In the genomic region with DNA sequence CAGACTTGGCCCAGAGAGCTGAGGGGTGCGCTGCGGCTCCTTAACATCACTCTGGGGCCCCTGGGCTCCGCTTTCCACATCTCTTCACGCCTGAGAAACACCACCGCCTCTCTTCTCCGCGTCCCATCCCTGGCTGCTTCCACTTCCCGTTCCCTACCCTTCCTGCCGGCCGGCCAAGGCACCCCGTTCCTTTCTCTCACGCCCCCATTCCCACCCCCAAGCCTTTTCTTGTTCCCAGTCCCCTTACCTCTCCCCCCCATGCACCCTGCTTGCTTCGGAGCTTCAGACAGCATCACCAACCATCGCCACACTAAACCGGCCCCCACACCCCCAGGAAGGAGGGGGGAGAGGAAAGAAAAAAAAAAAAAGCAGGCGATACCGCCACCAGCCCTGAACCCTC, we compare ENCODE assay signal across 8 mouse cellular contexts. TPM values are rescaled to one million over a fixed set of nuclear protein-coding genes. Genes with fewer than 3 reads are reported as not detected.
DNase-seq lines count a peak whose midpoint lies in the region; ATAC-seq and TF ChIP-seq lines count a peak whose summit lies in the region.

No protein-coding gene starts in this region.

- no peak for DNase-seq in frontal cortex, postnatal 14 days (ENCODE audit: low spot score in 2 of 2)
- DNase-seq in forebrain, embryonic 14.5 days (ENCODE audit: low spot score): peak; percentile 31
- DNase-seq in adipocyte (ENCODE audit: low spot score): no peak
- no peak for DNase-seq in lung, postnatal 25 days (ENCODE audit: low spot score)

- H3K4me1 ChIP-seq in E14TG2a.4 (replicated peaks; ENCODE audit: low read depth, low read length): peaks cover 33% of the 10 kb centered on the region
- H3K4me1 ChIP-seq in forebrain, embryonic 14.5 days (ENCODE audit: control insufficient read depth, insufficient read depth, low read length): peaks cover 22% of the 10 kb centered on the region
- peaks cover 40% of the 10 kb centered on the region for H3K4me1 ChIP-seq in liver, embryonic 12.5 days
- peaks cover 16% of the 10 kb centered on the region for H3K4me1 ChIP-seq in stomach, embryonic 16.5 days (ENCODE audit: control insufficient read depth, insufficient read depth, low read length)

- H3K9ac ChIP-seq in forebrain, embryonic 14.5 days (ENCODE audit: low read length): peak overlapping the region; percentile 83
- no peak overlapping the region for H3K9ac ChIP-seq in liver, embryonic 12.5 days
- H3K9ac ChIP-seq in stomach, embryonic 16.5 days (ENCODE audit: low read length): no peak overlapping the region; the same call in 1 of the 2 replicates

- WGBS in forebrain, embryonic 14.5 days: 1% methylated on average over 12 of the region's 17 CpGs
- 4% methylated on average over 17 of the region's 17 CpGs for WGBS in liver, embryonic 12.5 days (ENCODE audit: insufficient replicate concordance)
- WGBS in stomach, embryonic 16.5 days: 5% methylated on average over 17 of the region's 17 CpGs

- TF ChIP-seq CTCF in E14TG2a.4 (conservative IDR thresholded peaks at IDR 0.05; ENCODE audit: low read length): no peak

- H3K27ac ChIP-seq in forebrain, embryonic 14.5 days (ENCODE audit: low read depth, low read length): peak overlapping the region; percentile 97
- no peak overlapping the region for H3K27ac ChIP-seq in liver, embryonic 12.5 days
- H3K27ac ChIP-seq in stomach, embryonic 16.5 days (ENCODE audit: low read length): no peak overlapping the region

- no peaks in the 10 kb centered on the region for H3K9me3 ChIP-seq in E14TG2a.4 (ENCODE audit: low read length)
- H3K9me3 ChIP-seq in forebrain, embryonic 14.5 days (replicated peaks; ENCODE audit: control insufficient read depth, low read length): no peaks in the 10 kb centered on the region
- H3K9me3 ChIP-seq in liver, embryonic 12.5 days (replicated peaks): no peaks in the 10 kb centered on the region
- H3K9me3 ChIP-seq in stomach, embryonic 16.5 days (replicated peaks; ENCODE audit: control insufficient read depth, low read length): no peaks in the 10 kb centered on the region

- peak overlapping the region; percentile 71 for H3K4me2 ChIP-seq in forebrain, embryonic 14.5 days (ENCODE audit: low read length)
- peak overlapping the region; percentile 67 for H3K4me2 ChIP-seq in liver, embryonic 12.5 days
- peak overlapping the region; percentile 85 for H3K4me2 ChIP-seq in stomach, embryonic 16.5 days (ENCODE audit: low read depth, low read length)

- H3K27me3 ChIP-seq in E14TG2a.4 (ENCODE audit: insufficient read depth, low read length): peaks cover 80% of the 10 kb centered on the region
- H3K27me3 ChIP-seq in forebrain, embryonic 14.5 days (replicated peaks; ENCODE audit: control insufficient read depth, insufficient read depth, low read length): peaks cover 24% of the 10 kb centered on the region
- peaks cover 100% of the 10 kb centered on the region for H3K27me3 ChIP-seq in liver, embryonic 12.5 days (replicated peaks)
- H3K27me3 ChIP-seq in stomach, embryonic 16.5 days (ENCODE audit: control insufficient read depth, insufficient read depth, low read length): peaks cover 79% of the 10 kb centered on the region

- H3K4me3 ChIP-seq in E14TG2a.4 (replicated peaks; ENCODE audit: low read length): peak overlapping the region; percentile 81
- H3K4me3 ChIP-seq in forebrain, embryonic 14.5 days (ENCODE audit: low read depth, low read length): peak overlapping the region; percentile 47
- H3K4me3 ChIP-seq in liver, embryonic 12.5 days: peak overlapping the region; percentile 50
- peak overlapping the region; percentile 51 for H3K4me3 ChIP-seq in stomach, embryonic 16.5 days (replicated peaks; ENCODE audit: low read length)

- H3K36me3 ChIP-seq in E14TG2a.4 (ENCODE audit: insufficient read depth, low read length): no peaks in the 10 kb centered on the region
- no peaks in the 10 kb centered on the region for H3K36me3 ChIP-seq in forebrain, embryonic 14.5 days (ENCODE audit: control insufficient read depth, insufficient read depth, low read length)
- H3K36me3 ChIP-seq in liver, embryonic 12.5 days: no peaks in the 10 kb centered on the region
- H3K36me3 ChIP-seq in stomach, embryonic 16.5 days (ENCODE audit: control insufficient read depth, insufficient read depth, low read length): no peaks in the 10 kb centered on the region

- ATAC-seq in frontal cortex, adult (ENCODE audit: low TSS enrichment): peak; percentile 13; the same call in 1 of the 2 replicates
- ATAC-seq in forebrain, embryonic 14.5 days: no peak
- no peak for ATAC-seq in liver, embryonic 12.5 days
- no peak for ATAC-seq in stomach, embryonic 16.5 days (ENCODE audit: insufficient read depth, low FRiP score)

RNA-seq across cellular contexts. Expression of a gene that starts 1.2 kb away (rescaled TPM):
- polyA plus RNA-seq in forebrain, embryonic 14.5 days (2014; fragmentation: Nextera tagmentation; extraction: Ambion mirVana): 15.5 and 21.1 TPM in 2 replicates
- 1.9 TPM in 2 replicates for polyA plus RNA-seq in liver, embryonic 12.5 days (2016; fragmentation: Nextera tagmentation; extraction: Ambion mirVana)
- polyA plus RNA-seq in stomach, embryonic 16.5 days (2015; fragmentation: Nextera tagmentation; extraction: Ambion mirVana): 1.4 TPM in 2 replicates

RNA-seq across cellular contexts. Expression of a gene that starts 42.1 kb away (rescaled TPM):
- 10.8 and 12.5 TPM in 2 replicates for polyA plus RNA-seq in forebrain, embryonic 14.5 days (2014; fragmentation: Nextera tagmentation; extraction: Ambion mirVana)
- polyA plus RNA-seq in liver, embryonic 12.5 days (2016; fragmentation: Nextera tagmentation; extraction: Ambion mirVana): 31.4 and 33.4 TPM in 2 replicates
- 9.1 and 9.7 TPM in 2 replicates for polyA plus RNA-seq in stomach, embryonic 16.5 days (2015; fragmentation: Nextera tagmentation; extraction: Ambion mirVana)

RNA-seq across cellular contexts. Expression of a gene that starts 42.9 kb away (rescaled TPM):
- 2.3 and 2.8 TPM in 2 replicates for polyA plus RNA-seq in forebrain, embryonic 14.5 days (2014; fragmentation: Nextera tagmentation; extraction: Ambion mirVana)
- 2.3 and 2.8 TPM in 2 replicates for polyA plus RNA-seq in liver, embryonic 12.5 days (2016; fragmentation: Nextera tagmentation; extraction: Ambion mirVana)
- 2.5 and 2.9 TPM in 2 replicates for polyA plus RNA-seq in stomach, embryonic 16.5 days (2015; fragmentation: Nextera tagmentation; extraction: Ambion mirVana)

RNA-seq across cellular contexts. Expression of a gene that starts 59.3 kb away (rescaled TPM):
- polyA plus RNA-seq in forebrain, embryonic 14.5 days (2014; fragmentation: Nextera tagmentation; extraction: Ambion mirVana): 20.2 and 20.5 TPM in 2 replicates
- polyA plus RNA-seq in liver, embryonic 12.5 days (2016; fragmentation: Nextera tagmentation; extraction: Ambion mirVana): 13.0 and 14.4 TPM in 2 replicates
- 5.7 and 6.3 TPM in 2 replicates for polyA plus RNA-seq in stomach, embryonic 16.5 days (2015; fragmentation: Nextera tagmentation; extraction: Ambion mirVana)
